Mouse (Mus musculus) liver, postnatal 0 days (tissue): Measurements from ENCODE around the gene Ttll11.

Source experiments
- CTCF ChIP-seq: sonication (generic); IDR thresholded peaks from 2 replicates; pipeline ENCODE4 v1.5.1; 2016; ENCODE audit warnings: antibody characterized with exemption, low read depth
- EP300 ChIP-seq: IDR thresholded peaks from 2 replicates; pipeline ENCODE4 v1.6.1; 2016; ENCODE audit warnings: antibody characterized with exemption, low read depth, mild to moderate bottlenecking

DNA sequence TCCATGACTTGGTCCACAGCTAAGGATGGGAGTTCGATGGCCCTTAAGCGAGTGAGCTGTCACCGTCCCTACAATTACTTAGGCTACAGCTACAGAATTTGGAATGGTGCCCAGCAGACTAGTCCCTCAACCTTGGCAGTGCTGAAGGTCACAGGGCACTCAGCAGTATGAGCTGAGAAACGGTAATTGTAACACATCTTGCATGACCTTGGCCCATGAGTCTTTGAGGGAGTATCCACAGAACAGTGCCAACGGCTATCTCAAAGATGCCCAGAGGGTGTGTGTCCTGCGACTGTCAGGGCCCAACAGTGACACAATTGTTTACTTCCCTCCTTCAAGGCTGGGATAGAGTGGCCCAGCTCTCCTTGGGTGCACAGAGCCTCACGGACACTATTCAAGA lies 118.5 kb downstream of the Ttll11 start:
- TF ChIP-seq CTCF, result no peak
- TF ChIP-seq EP300, result no peak
